Mouse (Mus musculus) CH12.LX (cell line): Measurements from ENCODE around the gene Gm1113. TPM values are rescaled to one million over a fixed set of nuclear protein-coding genes. Genes with fewer than 3 reads are reported as not detected.
A peak's percentile ranks its signal among the peaks of the same experiment; 100 is the strongest.

Experiments
- DNase-seq: peaks from one replicate; pipeline ENCODE4 v3.0.0-alpha.2; 2013; ENCODE audit errors: extremely low read depth
- H3K27ac ChIP-seq: 2 replicates; pipeline ENCODE4 v1.5.1; 2012; ENCODE audit warnings: low read depth, mild to moderate bottlenecking, control low read depth, moderate library complexity; ENCODE audit not compliant: insufficient read depth
- H3K27me3 ChIP-seq: replicated peaks from 2 replicates; pipeline ENCODE3; 2012; ENCODE audit warnings: inconsistent platforms
- H3K36me3 ChIP-seq, 2 experiments: replicated peaks in 1 of 2; 2 replicates each; pipeline versions ENCODE3 to v1.6.1; 2012; ENCODE audit warnings: inconsistent platforms in 1 of 2, low read length in 1 of 2, mild to moderate bottlenecking in 1 of 2, mixed read lengths in 1 of 2, moderate library complexity in 1 of 2; ENCODE audit not compliant: control insufficient read depth in 1 of 2, insufficient read depth in 1 of 2
- H3K4me1 ChIP-seq, 2 experiments: 2 replicates each; pipeline ENCODE4 v1.6.1; 2012; ENCODE audit warnings: inconsistent platforms in 1 of 2, moderate library complexity in 1 of 2; ENCODE audit not compliant: insufficient read depth in 2 of 2, control insufficient read depth in 1 of 2
- H3K4me2 ChIP-seq: 2 replicates; pipeline ENCODE4 v1.6.1; 2012; ENCODE audit warnings: low read depth, mild to moderate bottlenecking, control low read depth; ENCODE audit not compliant: poor library complexity, insufficient read depth, severe bottlenecking
- H3K4me3 ChIP-seq, 3 experiments: fragments of 150-350 bp in 1 of 3; sonication (generic) in 1 of 3; replicated peaks in 1 of 3; 2 replicates each; pipeline versions ENCODE3 to v1.5.1; 2011 to 2012; ENCODE audit warnings: low read depth in 2 of 3, low read length in 2 of 3, mild to moderate bottlenecking in 2 of 3, moderate library complexity in 2 of 3, control low read depth in 1 of 3, improper control_type of control experiment in 1 of 3, inconsistent platforms in 1 of 3, mixed read lengths in 1 of 3; ENCODE audit not compliant: poor library complexity in 1 of 3
- H3K79me2 ChIP-seq: replicated peaks from 2 replicates; pipeline ENCODE4 v1.6.1; 2012; ENCODE audit warnings: mild to moderate bottlenecking, moderate library complexity; ENCODE audit not compliant: control insufficient read depth, poor library complexity, insufficient read depth, severe bottlenecking; ENCODE audit errors: extremely low read depth
- H3K9ac ChIP-seq: 2 replicates; pipeline ENCODE4 v1.6.1; 2012; ENCODE audit warnings: low read depth, mild to moderate bottlenecking, control low read depth, moderate library complexity; ENCODE audit not compliant: insufficient read depth
- H3K9me3 ChIP-seq: replicated peaks from 2 replicates; pipeline ENCODE3; 2012; ENCODE audit warnings: low read length, inconsistent platforms, mixed read lengths
- CHD2 ChIP-seq: IDR thresholded peaks from 2 replicates; pipeline ENCODE4 v1.6.1; 2011; ENCODE audit warnings: low read length, improper control_type of control experiment
- E2F4 ChIP-seq: IDR thresholded peaks from 2 replicates; pipeline ENCODE4 v1.6.1; 2011; ENCODE audit warnings: low read depth, low read length, improper control_type of control experiment; ENCODE audit not compliant: insufficient replicate concordance
- EP300 ChIP-seq: IDR thresholded peaks from 2 replicates; pipeline ENCODE4 v1.6.1; 2011; ENCODE audit warnings: low read length, improper control_type of control experiment
- ETS1 ChIP-seq: conservative IDR thresholded peaks from 2 replicates; pipeline ENCODE4 v1.6.1; 2012; ENCODE audit warnings: low read depth, mild to moderate bottlenecking, inconsistent platforms, low read length, improper control_type of control experiment, moderate library complexity
- IRF4 ChIP-seq: IDR thresholded peaks from 2 replicates; pipeline ENCODE4 v1.6.1; 2014; ENCODE audit warnings: low read depth, mild to moderate bottlenecking, inconsistent platforms, low read length, improper control_type of control experiment
- JUN ChIP-seq: IDR thresholded peaks from 2 replicates; pipeline ENCODE4 v1.6.1; 2011; ENCODE audit warnings: low read depth, mild to moderate bottlenecking, low read length, improper control_type of control experiment, moderate library complexity; ENCODE audit not compliant: insufficient read depth
- JUND ChIP-seq: conservative IDR thresholded peaks from 2 replicates; pipeline ENCODE4 v1.6.1; 2011; ENCODE audit warnings: low read depth, low read length, improper control_type of control experiment
- MXI1 ChIP-seq: IDR thresholded peaks from 2 replicates; pipeline ENCODE4 v1.6.1; 2011; ENCODE audit warnings: mild to moderate bottlenecking, low read depth, low read length, improper control_type of control experiment
- NELFE ChIP-seq: IDR thresholded peaks from 2 replicates; pipeline ENCODE4 v1.6.1; 2011; ENCODE audit warnings: low read depth, low read length, improper control_type of control experiment
- NRF1 ChIP-seq: IDR thresholded peaks from 2 replicates; pipeline ENCODE4 v1.6.1; 2014; ENCODE audit warnings: low read depth, mild to moderate bottlenecking, inconsistent platforms, low read length, improper control_type of control experiment, moderate library complexity
- PAX5 ChIP-seq: IDR thresholded peaks from 2 replicates; pipeline ENCODE4 v1.6.1; 2012; ENCODE audit warnings: low read length, inconsistent platforms, mixed read lengths
- RAD21 ChIP-seq: IDR thresholded peaks from 2 replicates; pipeline ENCODE4 v1.6.1; 2011; ENCODE audit warnings: low read depth, mild to moderate bottlenecking, low read length, improper control_type of control experiment, moderate library complexity
- TCF12 ChIP-seq: IDR thresholded peaks from 2 replicates; pipeline ENCODE4 v1.6.1; 2014; ENCODE audit warnings: low read depth, mild to moderate bottlenecking, inconsistent platforms, low read length, improper control_type of control experiment
- USF2 ChIP-seq: conservative IDR thresholded peaks from 2 replicates; pipeline ENCODE4 v1.6.1; 2011; ENCODE audit warnings: low read depth, low read length, improper control_type of control experiment
- ZMIZ1 ChIP-seq: IDR thresholded peaks from 2 replicates; pipeline ENCODE4 v1.6.1; 2012; ENCODE audit warnings: low read depth, mild to moderate bottlenecking, inconsistent platforms, low read length, improper control_type of control experiment
- dilution Hi-C: fragments of 300-500 bp; cut with MboI; formaldehyde crosslinking; loops from 2 replicates; pipeline ENCODE4 v1.14.3; 2020; ENCODE audit warnings: low sequenced_read_pairs; ENCODE audit not compliant: extremely low pct_unique_long_range_greater_than_20kb, extremely low pct_ligation_motif_present
- in situ Hi-C: fragments of 300-500 bp; cut with MboI; formaldehyde crosslinking; loops from 3 replicates; pipeline ENCODE4 v1.14.3; 2019; ENCODE audit warnings: low sequenced_read_pairs, low pct_ligation_motif_present, low pct_unique_long_range_greater_than_20kb, mixed read lengths
- polyA plus RNA-seq: library from polyadenylated mRNA; unstranded; fragments of >175 nt; gene quantifications from 2 replicates; pipeline ENCODE4 v1.2.1, GENCODE M21; 2012; ENCODE audit warnings: low read depth; ENCODE audit not compliant: insufficient read length
- total RNA-seq, 2 experiments: library from RNA; depleted of rRNA; stranded (reverse); fragments of 300-350 nt in 1 of 2; fragments of >200 nt in 1 of 2; gene quantifications; 2 replicates each; pipeline ENCODE4 v1.2.3; 2012 to 2014

Gm1113 gene
- total and polyA plus RNA-seq, 3 experiments: not detected

- no peak for TF ChIP-seq JUN
- no peak; the same call in 1 of the 2 replicates for TF ChIP-seq NELFE
- TF ChIP-seq IRF4: peak; percentile 25; the same call in 1 of the 2 replicates
These were observed 5.9 kb upstream of the Gm1113 start (continued) for GRCm38 (mm10) chr9:35523941-35524411.

GRCm38 (mm10) chr9:35523541-35523940, 5.5 kb upstream of the Gm1113 start:
- Histone ChIP-seq H3K9me3 (no peaks in the 10 kb centered on the region), H3K27me3 (no peaks in the 10 kb centered on the region), H3K36me3 (no peaks in the 10 kb centered on the region), H3K4me1 (peaks cover 0 to 3% of the 10 kb centered on the region in 2 experiments; a peak in 1 of 4 replicates), H3K79me2 (no peaks in the 10 kb centered on the region), H3K4me3 (no peak overlapping the region), H3K9ac (no peak overlapping the region), H3K4me2 (no peak overlapping the region), H3K27ac (no peak overlapping the region)
- dilution Hi-C loops (no loop called here), in situ Hi-C loops (no loop called here)
- DNase-seq: no peak
- TF ChIP-seq USF2 (no peak), NELFE (no peak)

- Histone ChIP-seq H3K4me3 (no peak overlapping the region), H3K27me3 (no peaks in the 10 kb centered on the region), H3K79me2 (no peaks in the 10 kb centered on the region), H3K9ac (no peak overlapping the region), H3K4me2 (no peak overlapping the region), H3K4me1 (peaks cover 0 to 3% of the 10 kb centered on the region in 2 experiments; a peak in 1 of 4 replicates), H3K9me3 (no peaks in the 10 kb centered on the region), H3K27ac (no peak overlapping the region), H3K36me3 (no peaks in the 10 kb centered on the region)
- in situ Hi-C loops (no loop called here), dilution Hi-C loops (no loop called here)
- DNase-seq: no peak
- TF ChIP-seq MXI1 (no peak), USF2 (no peak), PAX5 (no peak), JUND (no peak), ETS1 (no peak), TCF12 (no peak), E2F4 (no peak), NRF1 (no peak), EP300 (no peak), CHD2 (no peak), ZMIZ1 (no peak), RAD21 (no peak)
These were observed 4.9 kb upstream of the Gm1113 start for GRCm38 (mm10) chr9:35522821-35523515.
